Mouse (Mus musculus): Measurements from ENCODE around the gene Foxo1. TPM values are rescaled to one million over a fixed set of nuclear protein-coding genes. Genes with fewer than 3 reads are reported as not detected.
A peak's percentile ranks its signal among the peaks of the same experiment; 100 is the strongest.

Gene Foxo1
- polyA plus RNA-seq, 1 experiment: 7.5 TPM

DNA sequence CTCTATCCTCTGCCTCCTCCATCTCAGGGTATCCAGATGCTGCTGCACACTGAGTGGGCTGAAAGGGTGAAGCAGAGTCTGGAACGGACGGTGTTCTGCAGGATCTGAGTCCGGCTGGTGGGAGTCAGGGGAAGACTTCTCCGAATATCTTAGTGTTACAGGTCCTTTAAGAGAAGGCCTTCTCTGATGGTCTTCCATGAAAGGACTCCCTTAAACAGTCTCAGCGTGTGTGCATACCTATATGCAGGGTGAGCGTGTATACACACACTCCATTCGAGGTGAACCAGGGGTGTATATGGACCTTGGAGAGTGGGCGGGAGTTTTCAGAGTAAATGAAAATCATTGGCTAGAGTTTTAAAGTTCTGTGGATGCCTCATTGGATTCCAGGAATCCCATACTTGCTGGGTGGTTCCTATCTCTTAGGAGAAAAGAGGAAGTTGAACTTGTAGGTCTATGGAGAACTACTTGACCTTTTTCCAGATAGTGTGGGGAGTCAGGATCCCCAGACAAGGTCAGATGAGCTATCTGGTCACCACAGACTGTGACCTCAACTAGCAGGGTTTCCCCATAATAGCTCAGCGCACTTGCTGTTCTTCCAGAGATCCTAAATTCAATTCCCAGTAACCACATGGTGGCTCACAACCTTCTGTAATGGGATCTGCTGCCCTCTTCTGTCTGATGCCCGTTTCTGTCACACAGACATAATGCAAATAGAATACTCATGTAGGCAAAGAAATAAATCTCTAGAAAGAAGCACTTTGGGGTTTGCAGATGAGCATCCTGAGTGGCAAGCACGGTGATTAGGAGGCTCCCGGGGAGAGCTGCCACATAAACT, 21.9 kb upstream of the Foxo1 start:
- H3K27ac ChIP-seq (ENCODE audit: insufficient read depth, low read length): no peak overlapping the region
- H3K4me3 ChIP-seq (ENCODE audit: insufficient read depth, low read length): no peak overlapping the region
- no peaks in the 10 kb centered on the region for H3K4me1 ChIP-seq (ENCODE audit: control insufficient read depth, insufficient read depth, low read length)
- TF ChIP-seq CTCF (IDR thresholded peaks at IDR 0.05; ENCODE audit: borderline replicate concordance, insufficient read depth, low read length) (no peak), POLR2A (IDR thresholded peaks at IDR 0.05; ENCODE audit: low read depth, low read length) (no peak)

- Histone ChIP-seq H3K27ac (ENCODE audit: insufficient read depth, low read length) (no peak overlapping the region), H3K4me1 (ENCODE audit: control insufficient read depth, insufficient read depth, low read length) (no peaks in the 10 kb centered on the region), H3K4me3 (ENCODE audit: insufficient read depth, low read length) (no peak overlapping the region)
- TF ChIP-seq POLR2A (IDR thresholded peaks at IDR 0.05; ENCODE audit: low read depth, low read length) (no peak), CTCF (IDR thresholded peaks at IDR 0.05; ENCODE audit: borderline replicate concordance, insufficient read depth, low read length) (no peak)
These were observed 17.0 kb upstream of the Foxo1 start for GRCm38 (mm10) chr3:52251184-52251583.

DNA sequence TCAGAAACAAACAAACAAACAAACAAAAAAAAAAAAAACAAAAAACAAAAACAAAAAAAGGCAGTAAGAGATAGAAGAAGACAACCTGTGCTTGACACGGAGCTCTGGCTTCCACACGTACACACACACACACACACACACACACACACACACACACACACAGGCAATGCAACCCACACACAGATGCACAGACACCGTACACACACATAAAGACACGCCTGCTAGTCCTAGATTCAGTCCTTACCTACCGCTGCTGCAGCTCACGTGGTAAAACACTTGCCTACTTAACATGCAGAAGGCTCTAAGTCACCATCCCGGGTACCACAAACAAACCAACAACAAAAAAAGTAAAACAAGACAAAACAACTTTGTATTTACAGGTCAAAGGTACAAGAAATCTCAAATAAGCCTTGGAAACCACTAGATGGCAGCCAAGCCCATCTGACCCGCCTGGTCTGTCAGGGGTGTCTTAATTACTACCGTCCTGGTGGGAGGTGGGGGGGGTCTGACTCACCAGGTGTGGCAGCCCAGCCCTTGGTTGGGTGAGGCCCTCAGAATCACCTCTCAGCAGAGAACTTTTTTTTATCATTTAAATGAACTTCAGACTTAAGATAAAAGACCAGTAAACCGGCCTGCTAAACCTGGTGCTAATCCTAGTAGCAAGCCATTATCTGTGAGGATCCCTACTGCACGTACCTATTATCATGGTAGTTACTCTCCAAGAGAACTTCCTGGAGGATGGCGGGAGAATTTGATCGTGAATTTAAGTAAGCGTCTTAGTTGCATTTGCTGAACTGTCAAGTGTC, 14.3 kb upstream of the Foxo1 start:
- Histone ChIP-seq H3K27ac (ENCODE audit: insufficient read depth, low read length) (no peak overlapping the region), H3K4me3 (ENCODE audit: insufficient read depth, low read length) (no peak overlapping the region), H3K4me1 (ENCODE audit: control insufficient read depth, insufficient read depth, low read length) (no peaks in the 10 kb centered on the region)
- TF ChIP-seq POLR2A (IDR thresholded peaks at IDR 0.05; ENCODE audit: low read depth, low read length) (no peak), CTCF (IDR thresholded peaks at IDR 0.05; ENCODE audit: borderline replicate concordance, insufficient read depth, low read length) (0 out of 2 replicates have a peak, but pooled peaks have one; percentile 25)

DNA sequence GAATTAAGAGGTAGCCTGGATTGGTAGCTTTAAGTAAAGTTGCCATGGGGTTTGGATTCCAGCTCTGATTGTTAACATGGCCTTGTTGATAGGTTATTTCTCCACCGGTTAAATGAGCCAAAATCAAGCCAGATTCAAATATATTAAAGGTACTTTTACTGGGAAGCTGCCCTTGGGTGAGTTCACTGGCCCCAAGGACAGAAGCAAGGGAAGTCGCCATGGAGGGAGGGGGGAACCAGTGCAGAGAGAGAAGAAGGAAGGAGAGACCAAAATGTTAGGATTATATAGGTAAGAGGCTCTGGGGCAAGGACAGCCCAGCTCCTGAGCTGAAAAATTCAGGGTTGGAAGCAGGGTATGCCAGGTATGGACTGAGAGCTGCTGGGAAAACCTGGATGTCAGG, 13.6 kb upstream of the Foxo1 start:
- no peak for TF ChIP-seq POLR2A (IDR thresholded peaks at IDR 0.05; ENCODE audit: low read depth, low read length)
- TF ChIP-seq CTCF (IDR thresholded peaks at IDR 0.05; ENCODE audit: borderline replicate concordance, insufficient read depth, low read length): no peak
- Histone ChIP-seq H3K27ac (ENCODE audit: insufficient read depth, low read length) (no peak overlapping the region), H3K4me1 (ENCODE audit: control insufficient read depth, insufficient read depth, low read length) (no peaks in the 10 kb centered on the region), H3K4me3 (ENCODE audit: insufficient read depth, low read length) (no peak overlapping the region)

GRCm38 (mm10) chr3:52257782-52258441, 10.2 kb upstream of the Foxo1 start:
- 0 out of 2 replicates have a peak overlapping the region, but pooled peaks have one; percentile 5 for H3K4me3 ChIP-seq (ENCODE audit: insufficient read depth, low read length)
- no peaks in the 10 kb centered on the region for H3K4me1 ChIP-seq (ENCODE audit: control insufficient read depth, insufficient read depth, low read length)
- TF ChIP-seq POLR2A (IDR thresholded peaks at IDR 0.05; ENCODE audit: low read depth, low read length) (no peak), CTCF (IDR thresholded peaks at IDR 0.05; ENCODE audit: borderline replicate concordance, insufficient read depth, low read length) (no peak)
- H3K27ac ChIP-seq (ENCODE audit: insufficient read depth, low read length): 0 out of 2 replicates have a peak overlapping the region, but pooled peaks have one; percentile 2

GRCm38 (mm10) chr3:52258532-52258931, 9.6 kb upstream of the Foxo1 start:
- Histone ChIP-seq H3K4me3 (ENCODE audit: insufficient read depth, low read length) (no peak overlapping the region), H3K27ac (ENCODE audit: insufficient read depth, low read length) (no peak overlapping the region), H3K4me1 (ENCODE audit: control insufficient read depth, insufficient read depth, low read length) (no peaks in the 10 kb centered on the region)
- TF ChIP-seq CTCF (IDR thresholded peaks at IDR 0.05; ENCODE audit: borderline replicate concordance, insufficient read depth, low read length): no peak
- TF ChIP-seq POLR2A (IDR thresholded peaks at IDR 0.05; ENCODE audit: low read depth, low read length): no peak

- Histone ChIP-seq H3K27ac (ENCODE audit: insufficient read depth, low read length) (no peak overlapping the region), H3K4me1 (ENCODE audit: control insufficient read depth, insufficient read depth, low read length) (no peaks in the 10 kb centered on the region), H3K4me3 (ENCODE audit: insufficient read depth, low read length) (no peak overlapping the region)
- TF ChIP-seq CTCF (IDR thresholded peaks at IDR 0.05; ENCODE audit: borderline replicate concordance, insufficient read depth, low read length) (peak; percentile 81), POLR2A (IDR thresholded peaks at IDR 0.05; ENCODE audit: low read depth, low read length) (no peak)
These were observed 5.5 kb upstream of the Foxo1 start for GRCm38 (mm10) chr3:52262431-52263161.

GRCm38 (mm10) chr3:52264354-52264753, 3.8 kb upstream of the Foxo1 start:
- Histone ChIP-seq H3K4me3 (ENCODE audit: insufficient read depth, low read length) (no peak overlapping the region), H3K4me1 (ENCODE audit: control insufficient read depth, insufficient read depth, low read length) (no peaks in the 10 kb centered on the region), H3K27ac (ENCODE audit: insufficient read depth, low read length) (no peak overlapping the region)
- TF ChIP-seq POLR2A (IDR thresholded peaks at IDR 0.05; ENCODE audit: low read depth, low read length) (no peak), CTCF (IDR thresholded peaks at IDR 0.05; ENCODE audit: borderline replicate concordance, insufficient read depth, low read length) (no peak)

DNA sequence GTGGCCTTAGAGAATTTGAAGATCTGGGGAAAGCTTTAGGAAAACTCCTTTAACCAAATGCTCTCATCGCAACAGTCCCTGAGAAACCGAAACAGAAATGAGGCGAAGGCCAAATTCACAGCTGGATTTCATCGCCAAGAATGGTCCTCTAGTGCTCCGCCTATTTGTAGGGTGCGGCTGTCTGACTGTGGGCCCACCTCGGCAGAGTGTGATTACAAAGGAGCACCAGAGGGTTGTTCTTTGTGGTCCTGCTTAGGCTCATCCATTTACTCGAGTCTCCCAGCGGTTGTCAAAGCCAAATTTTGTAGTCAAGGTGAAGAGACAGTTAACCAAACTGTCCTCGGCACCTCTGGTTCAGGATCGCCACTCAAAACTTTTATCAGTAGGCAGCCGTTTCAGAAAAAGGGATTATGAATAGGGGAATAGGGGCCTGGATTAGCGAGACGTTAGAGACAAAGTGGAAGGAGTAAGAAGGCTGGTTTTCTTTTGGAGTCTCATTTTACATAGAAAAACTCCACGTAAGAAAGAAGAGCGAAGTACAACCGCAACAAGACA, 1.5 kb upstream of the Foxo1 start:
- Histone ChIP-seq H3K4me1 (ENCODE audit: control insufficient read depth, insufficient read depth, low read length) (no peaks in the 10 kb centered on the region), H3K27ac (ENCODE audit: insufficient read depth, low read length) (no peak overlapping the region), H3K4me3 (ENCODE audit: insufficient read depth, low read length) (no peak overlapping the region)
- TF ChIP-seq CTCF (IDR thresholded peaks at IDR 0.05; ENCODE audit: borderline replicate concordance, insufficient read depth, low read length) (no peak), POLR2A (IDR thresholded peaks at IDR 0.05; ENCODE audit: low read depth, low read length) (no peak)

Data from embryonic fibroblast, embryonic 13.5 days (primary cell).